8 mouse cellular contexts compared by ENCODE assay signal in the genomic region with DNA sequence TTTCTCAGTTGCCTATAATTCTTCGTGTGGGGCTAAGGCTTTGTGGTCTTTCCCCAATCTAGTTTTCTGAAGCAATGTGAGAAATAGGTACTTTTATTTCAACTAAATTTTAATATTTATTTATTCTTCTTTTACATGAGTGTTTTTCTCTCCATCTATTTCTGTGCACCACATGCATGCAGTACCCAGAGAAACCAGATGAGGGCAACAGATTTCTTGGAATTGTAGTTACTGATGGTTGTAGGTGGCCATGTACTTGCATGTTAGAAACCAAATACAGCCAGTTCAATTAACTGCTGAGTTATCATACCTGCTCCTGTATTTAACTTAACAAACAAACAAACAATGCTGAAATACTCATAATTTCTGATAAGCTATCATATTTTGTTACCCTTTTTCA.
DNase-seq lines count a peak whose midpoint lies in the region; ATAC-seq and TF ChIP-seq lines count a peak whose summit lies in the region.

No protein-coding gene starts in this region.

- H3K4me1 ChIP-seq in forebrain, embryonic 10.5 days, result no peaks in the 10 kb centered on the region
- no peaks in the 10 kb centered on the region for H3K4me1 ChIP-seq in forebrain, embryonic 16.5 days (replicated peaks; ENCODE audit: control insufficient read depth, insufficient read depth, low read length)
- no peaks in the 10 kb centered on the region for H3K4me1 ChIP-seq in lung, embryonic 14.5 days (ENCODE audit: insufficient read depth)
- no peaks in the 10 kb centered on the region for H3K4me1 ChIP-seq in heart, embryonic 12.5 days (replicated peaks)

- no peak overlapping the region for H3K4me3 ChIP-seq in forebrain, embryonic 10.5 days
- H3K4me3 ChIP-seq in forebrain, embryonic 16.5 days (replicated peaks; ENCODE audit: low read length), result no peak overlapping the region
- no peak overlapping the region for H3K4me3 ChIP-seq in lung, embryonic 14.5 days (ENCODE audit: low read depth, low read length)
- no peak overlapping the region for H3K4me3 ChIP-seq in heart, embryonic 12.5 days

- H3K36me3 ChIP-seq in forebrain, embryonic 10.5 days (replicated peaks), result no peaks in the 10 kb centered on the region
- H3K36me3 ChIP-seq in forebrain, embryonic 16.5 days (ENCODE audit: control insufficient read depth, insufficient read depth), result no peaks in the 10 kb centered on the region
- no peaks in the 10 kb centered on the region for H3K36me3 ChIP-seq in lung, embryonic 14.5 days (ENCODE audit: insufficient read depth)
- H3K36me3 ChIP-seq in heart, embryonic 12.5 days, result no peaks in the 10 kb centered on the region

- in situ Hi-C loops in Patski (cut with MboI; ENCODE audit: low pct_unique_long_range_greater_than_20kb), result no loop called here

- H3K27me3 ChIP-seq in forebrain, embryonic 10.5 days (ENCODE audit: poor library complexity, severe bottlenecking), result no peaks in the 10 kb centered on the region
- no peaks in the 10 kb centered on the region for H3K27me3 ChIP-seq in forebrain, embryonic 16.5 days (replicated peaks; ENCODE audit: control insufficient read depth, insufficient read depth, low read length)
- no peaks in the 10 kb centered on the region for H3K27me3 ChIP-seq in lung, embryonic 14.5 days (ENCODE audit: insufficient read depth, low read length)
- no peaks in the 10 kb centered on the region for H3K27me3 ChIP-seq in Patski
- H3K27me3 ChIP-seq in heart, embryonic 12.5 days (replicated peaks), result no peaks in the 10 kb centered on the region

- peak; percentile 51 for TF ChIP-seq CTCF in lung, embryonic 14.5 days (IDR thresholded peaks at IDR 0.05; ENCODE audit: low read depth)
- peak; percentile 24 for TF ChIP-seq CTCF in Patski (IDR thresholded peaks at IDR 0.05)

- ATAC-seq in forebrain, embryonic 16.5 days, result no peak
- no peak for ATAC-seq in lung, embryonic 14.5 days (ENCODE audit: insufficient read depth)
- ATAC-seq in Patski, result no peak
- ATAC-seq in heart, embryonic 12.5 days (ENCODE audit: insufficient number of reproducible peaks, low FRiP score), result no peak

- no peaks in the 10 kb centered on the region for H3K9me3 ChIP-seq in forebrain, embryonic 10.5 days
- H3K9me3 ChIP-seq in forebrain, embryonic 16.5 days (ENCODE audit: control insufficient read depth, low read length), result no peaks in the 10 kb centered on the region
- H3K9me3 ChIP-seq in lung, embryonic 14.5 days (ENCODE audit: low read depth, low read length), result no peaks in the 10 kb centered on the region
- no peaks in the 10 kb centered on the region for H3K9me3 ChIP-seq in heart, embryonic 12.5 days (replicated peaks)

- no peak overlapping the region for H3K27ac ChIP-seq in forebrain, embryonic 10.5 days
- H3K27ac ChIP-seq in forebrain, embryonic 16.5 days (ENCODE audit: low read length), result no peak overlapping the region
- no peak overlapping the region for H3K27ac ChIP-seq in lung, embryonic 14.5 days (ENCODE audit: low read depth)
- no peak overlapping the region for H3K27ac ChIP-seq in heart, embryonic 12.5 days (ENCODE audit: poor library complexity, severe bottlenecking)

- CTCF ChIA-PET in Patski (lab: Charles Lee), result no interaction called here

- H3K4me2 ChIP-seq in forebrain, embryonic 16.5 days (ENCODE audit: low read length), result no peak overlapping the region
- no peak overlapping the region for H3K4me2 ChIP-seq in lung, embryonic 14.5 days
- no peak overlapping the region for H3K4me2 ChIP-seq in heart, embryonic 12.5 days

- WGBS in forebrain, embryonic 10.5 days, result 48% methylated on average over 1 of the region's 1 CpGs
- 37% methylated on average over 1 of the region's 1 CpGs for WGBS in forebrain, embryonic 16.5 days
- 33% methylated on average over 1 of the region's 1 CpGs for WGBS in lung, embryonic 14.5 days
- 24% methylated on average over 1 of the region's 1 CpGs for WGBS in heart, embryonic 12.5 days

- peak; percentile 19 for DNase-seq in forebrain, embryonic 10.5 days (ENCODE audit: extremely low spot score, low spot score)
- peak; percentile 39 for DNase-seq in lung, embryonic 14.5 days
- no peak for DNase-seq in lung, postnatal 4 days
- DNase-seq in Patski (ENCODE audit: low read depth, low spot score), result no peak
- DNase-seq in kidney, postnatal 10 days, result peak; percentile 26
- no peak for DNase-seq in gastrocnemius, postnatal 36 days

- intact Hi-C loops in gastrocnemius, postnatal 36 days (cut with DNase I), result no loop called here

- POLR2A ChIA-PET in Patski (lab: Charles Lee), result no interaction called here

- H3K9ac ChIP-seq in forebrain, embryonic 16.5 days (replicated peaks; ENCODE audit: low read depth, low read length), result no peak overlapping the region
- no peak overlapping the region for H3K9ac ChIP-seq in lung, embryonic 14.5 days
- no peak overlapping the region for H3K9ac ChIP-seq in heart, embryonic 12.5 days

Comparison
In these comparisons a context has a peak if more than half of its experiments do, and no peak if none do; other contexts are left out.
1. DNase-seq: peak in forebrain, embryonic 10.5 days (single experiment), lung, embryonic 14.5 days (single experiment) and kidney, postnatal 10 days (single experiment); none in lung, postnatal 4 days (0 of 2), Patski (single experiment) and gastrocnemius, postnatal 36 days (0 of 2).